Mouse (Mus musculus) midbrain, embryonic 16.5 days (tissue): ENCODE results near the gene Nubp1. TPM values are rescaled to one million over a fixed set of nuclear protein-coding genes. Genes with fewer than 3 reads are reported as not detected.

Source experiments
- ATAC-seq: fragments of 200-750 bp; cut with Nextera tagmentation; 2 replicates; pipeline ENCODE4 v1.8.0; 2017; ENCODE audit warnings: moderate TSS enrichment
- H3K27ac ChIP-seq: fragments of 300-500 bp; sonication (generic); 2 replicates; pipeline ENCODE4 v1.5.1; 2014; ENCODE audit warnings: mild to moderate bottlenecking, low read length, mixed read lengths
- H3K27me3 ChIP-seq: fragments of 300-500 bp; sonication (generic); 2 replicates; pipeline ENCODE4 v1.6.1; 2014; ENCODE audit warnings: low read depth, low read length, mixed read lengths; ENCODE audit not compliant: control insufficient read depth, insufficient read depth
- H3K36me3 ChIP-seq: fragments of 300-500 bp; sonication (generic); 2 replicates; pipeline ENCODE4 v1.6.1; 2014; ENCODE audit warnings: mild to moderate bottlenecking, low read length, moderate library complexity, mixed read lengths; ENCODE audit not compliant: control insufficient read depth, insufficient read depth
- H3K4me1 ChIP-seq: fragments of 300-500 bp; sonication (generic); 2 replicates; pipeline ENCODE4 v1.6.1; 2014; ENCODE audit warnings: mild to moderate bottlenecking, low read length, mixed read lengths; ENCODE audit not compliant: control insufficient read depth, insufficient read depth
- H3K4me2 ChIP-seq: fragments of 300-500 bp; sonication (generic); 2 replicates; pipeline ENCODE4 v1.6.1; 2014; ENCODE audit warnings: mild to moderate bottlenecking, low read length, mixed read lengths
- H3K4me3 ChIP-seq: fragments of 300-500 bp; sonication (generic); 2 replicates; pipeline ENCODE4 v1.5.1; 2014; ENCODE audit warnings: low read depth, mild to moderate bottlenecking, low read length, moderate library complexity, mixed read lengths
- H3K9ac ChIP-seq: fragments of 300-500 bp; sonication (generic); 2 replicates; pipeline ENCODE4 v1.6.1; 2014; ENCODE audit warnings: low read depth, low read length, mixed read lengths
- H3K9me3 ChIP-seq: fragments of 300-500 bp; sonication (generic); replicated peaks from 2 replicates; pipeline ENCODE4 v1.6.1; 2014; ENCODE audit warnings: mild to moderate bottlenecking, low read length, mixed read lengths; ENCODE audit not compliant: control insufficient read depth, poor library complexity, severe bottlenecking
- WGBS: fragments of 180-500 bp; shearing (Covaris S2); extraction: QIAGEN DNeasy Blood & Tissue Kit; methylation state at CpG from one replicate; pipeline ENCODE4 v1.1.7; 2014; 5-methylcytosine and 5-hydroxymethylcytosine counted together
- polyA plus RNA-seq: library from polyadenylated mRNA; unstranded; fragments of >200 nt; fragmentation: Nextera tagmentation; extraction: Ambion mirVana; gene quantifications from 2 replicates; pipeline ENCODE4 v1.2.1, GENCODE M21; 2015

Nubp1 gene
- polyA plus RNA-seq = 43.6 and 45.3 TPM in 2 replicates

GRCm38 (mm10) chr16:10411764-10412746, at the start of gene Nubp1:
TSS of gene Nubp1 (plus strand) at chr16:10411948.
- Histone ChIP-seq H3K9me3 (peaks cover 4% of the 10 kb centered on the region; the same call in 1 of the 2 replicates), H3K4me2 (peak within 1 kb of the TSS; percentile 77), H3K9ac (peak within 1 kb of the TSS; percentile 74), H3K27ac (peak within 1 kb of the TSS; percentile 95), H3K4me1 (peaks cover 13% of the 10 kb centered on the region), H3K27me3 (no peaks in the 10 kb centered on the region), H3K36me3 (peaks cover 7% of the 10 kb centered on the region; the same call in 1 of the 2 replicates), H3K4me3 (peak within 1 kb of the TSS; percentile 60)
- WGBS = 3% methylated on average over 56 of the region's 56 CpGs
- ATAC-seq = peak; percentile 98

- WGBS = 66% methylated on average over 1 of the region's 1 CpGs
- ATAC-seq = no peak
- H3K4me3 ChIP-seq = no peak overlapping the region
- H3K9ac ChIP-seq = no peak overlapping the region
- H3K4me2 ChIP-seq = no peak overlapping the region
- H3K36me3 ChIP-seq = no peaks in the 10 kb centered on the region
- H3K27me3 ChIP-seq = no peaks in the 10 kb centered on the region
- H3K27ac ChIP-seq = no peak overlapping the region
- H3K4me1 ChIP-seq = peaks cover 2% of the 10 kb centered on the region; the same call in 1 of the 2 replicates
- no peaks in the 10 kb centered on the region for H3K9me3 ChIP-seq
Observed at GRCm38 (mm10) chr16:10363061-10363460, 48.7 kb upstream of the Nubp1 start.

- Histone ChIP-seq H3K36me3 (no peaks in the 10 kb centered on the region), H3K4me1 (no peaks in the 10 kb centered on the region), H3K4me3 (no peak overlapping the region), H3K27me3 (no peaks in the 10 kb centered on the region), H3K27ac (no peak overlapping the region), H3K9ac (no peak overlapping the region), H3K9me3 (no peaks in the 10 kb centered on the region), H3K4me2 (no peak overlapping the region)
- 77% methylated on average over 4 of the region's 4 CpGs for WGBS
- ATAC-seq = no peak
Observed at GRCm38 (mm10) chr16:10365796-10366195, 46.0 kb upstream of the Nubp1 start.

- Histone ChIP-seq H3K4me1 (no peaks in the 10 kb centered on the region), H3K9me3 (no peaks in the 10 kb centered on the region), H3K4me2 (no peak overlapping the region), H3K4me3 (no peak overlapping the region), H3K36me3 (no peaks in the 10 kb centered on the region), H3K27me3 (no peaks in the 10 kb centered on the region), H3K9ac (no peak overlapping the region), H3K27ac (0 out of 2 replicates have a peak overlapping the region, but pooled peaks have one; percentile 8)
- peak; percentile 67 for ATAC-seq
- 73% methylated on average over 14 of the region's 14 CpGs for WGBS
Observed at GRCm38 (mm10) chr16:10366240-10367217, 45.2 kb upstream of the Nubp1 start.

GRCm38 (mm10) chr16:10369468-10369934, 42.2 kb upstream of the Nubp1 start:
- no peak overlapping the region for H3K4me3 ChIP-seq
- 58% methylated on average over 3 of the region's 3 CpGs for WGBS
- H3K9ac ChIP-seq = no peak overlapping the region
- H3K4me2 ChIP-seq = no peak overlapping the region
- H3K4me1 ChIP-seq = no peaks in the 10 kb centered on the region; the same call in 1 of the 2 replicates
- peak overlapping the region; percentile 33; the same call in 1 of the 2 replicates for H3K27ac ChIP-seq
- ATAC-seq = peak; percentile 56
- no peaks in the 10 kb centered on the region for H3K27me3 ChIP-seq
- H3K36me3 ChIP-seq = no peaks in the 10 kb centered on the region
- H3K9me3 ChIP-seq = no peaks in the 10 kb centered on the region

GRCm38 (mm10) chr16:10369996-10370395, 41.8 kb upstream of the Nubp1 start:
- no peak overlapping the region for H3K9ac ChIP-seq
- no peak overlapping the region for H3K4me3 ChIP-seq
- no peaks in the 10 kb centered on the region for H3K36me3 ChIP-seq
- H3K9me3 ChIP-seq = no peaks in the 10 kb centered on the region
- no peaks in the 10 kb centered on the region; the same call in 1 of the 2 replicates for H3K4me1 ChIP-seq
- H3K27me3 ChIP-seq = no peaks in the 10 kb centered on the region
- no peak overlapping the region for H3K27ac ChIP-seq
- 67% methylated on average over 1 of the region's 1 CpGs for WGBS
- ATAC-seq = no peak
- no peak overlapping the region for H3K4me2 ChIP-seq

- H3K9me3 ChIP-seq = no peaks in the 10 kb centered on the region
- 87% methylated on average over 4 of the region's 4 CpGs for WGBS
- no peaks in the 10 kb centered on the region for H3K36me3 ChIP-seq
- ATAC-seq = no peak
- H3K4me3 ChIP-seq = no peak overlapping the region
- no peak overlapping the region for H3K9ac ChIP-seq
- H3K4me1 ChIP-seq = no peaks in the 10 kb centered on the region; the same call in 1 of the 2 replicates
- H3K27ac ChIP-seq = no peak overlapping the region
- no peaks in the 10 kb centered on the region for H3K27me3 ChIP-seq
- H3K4me2 ChIP-seq = no peak overlapping the region
Observed at GRCm38 (mm10) chr16:10372372-10372771, 39.4 kb upstream of the Nubp1 start.

GRCm38 (mm10) chr16:10374254-10375011, 37.3 kb upstream of the Nubp1 start:
- peak overlapping the region; percentile 59 for H3K4me2 ChIP-seq
- H3K4me3 ChIP-seq = peak overlapping the region; percentile 25
- H3K36me3 ChIP-seq = no peaks in the 10 kb centered on the region
- 16% methylated on average over 13 of the region's 13 CpGs for WGBS
- H3K4me1 ChIP-seq = no peaks in the 10 kb centered on the region; the same call in 1 of the 2 replicates
- no peak overlapping the region for H3K27ac ChIP-seq
- H3K9ac ChIP-seq = peak overlapping the region; percentile 49; the same call in 1 of the 2 replicates
- ATAC-seq = peak; percentile 84
- no peaks in the 10 kb centered on the region for H3K9me3 ChIP-seq
- no peaks in the 10 kb centered on the region for H3K27me3 ChIP-seq
